Mouse (Mus musculus) E14TG2a.4 (cell line): ENCODE data around the gene Cd163.

Experiments used
- CTCF ChIP-seq: conservative IDR thresholded peaks from 2 replicates; pipeline ENCODE4 v1.5.1; 2014; ENCODE audit warnings: low read length
- NANOG ChIP-seq: IDR thresholded peaks from 2 replicates; pipeline ENCODE4 v1.6.1; 2014; ENCODE audit warnings: borderline replicate concordance, low read length, mixed read lengths
- POU5F1 ChIP-seq: IDR thresholded peaks from 2 replicates; pipeline ENCODE4 v1.6.1; 2014; ENCODE audit warnings: low read length, borderline replicate concordance

GRCm38 (mm10) chr6:124377494-124378255 is 73.2 kb downstream of the Cd163 start:
- no peak for TF ChIP-seq CTCF
- no peak for TF ChIP-seq POU5F1
- TF ChIP-seq NANOG: no peak
